Mouse (Mus musculus): ENCODE results near the gene Chic2. TPM values are rescaled to one million over a fixed set of nuclear protein-coding genes. Genes with fewer than 3 reads are reported as not detected.
A peak's percentile ranks its signal among the peaks of the same experiment; 100 is the strongest.

Chic2 gene
- 32.1 and 35.1 TPM in 2 replicates for polyA plus RNA-seq (2015; fragmentation: Nextera tagmentation; extraction: Ambion mirVana)

GRCm38 (mm10) chr5:75044310-75044904, at the start of gene Chic2:
Gene Chic2 (minus strand): TSS chr5:75044774.
- peaks cover 10% of the 10 kb centered on the region for H3K4me1 ChIP-seq
- 0 out of 2 replicates have a peak, but pooled peaks cover 4% of the 10 kb centered on the region for H3K36me3 ChIP-seq
- H3K27ac ChIP-seq (replicated peaks), result peak within 1 kb of the TSS; percentile 91
- H3K27me3 ChIP-seq, result no peaks in the 10 kb centered on the region
- under 1% methylated on average over 58 of the region's 90 CpGs for WGBS
- H3K4me3 ChIP-seq (replicated peaks), result peak within 1 kb of the TSS; percentile 93
- no peaks in the 10 kb centered on the region for H3K9me3 ChIP-seq (replicated peaks)
- peak; percentile 91 for ATAC-seq (ENCODE audit: insufficient number of reproducible peaks, low FRiP score, low TSS enrichment, low read depth)
- peak within 1 kb of the TSS; percentile 99 for H3K9ac ChIP-seq
- peak within 1 kb of the TSS; percentile 63 for H3K4me2 ChIP-seq (replicated peaks)

GRCm38 (mm10) chr5:75085906-75086305, 41.3 kb upstream of the Chic2 start:
- no peak overlapping the region for H3K27ac ChIP-seq (replicated peaks)
- no peak overlapping the region for H3K9ac ChIP-seq
- H3K27me3 ChIP-seq, result peaks cover 71% of the 10 kb centered on the region
- WGBS, result 12% methylated on average over 4 of the region's 4 CpGs
- no peak overlapping the region for H3K4me3 ChIP-seq (replicated peaks)
- H3K36me3 ChIP-seq, result no peaks in the 10 kb centered on the region
- no peak for ATAC-seq (ENCODE audit: insufficient number of reproducible peaks, low FRiP score, low TSS enrichment, low read depth)
- no peak overlapping the region for H3K4me2 ChIP-seq (replicated peaks)
- no peaks in the 10 kb centered on the region for H3K9me3 ChIP-seq (replicated peaks)
- H3K4me1 ChIP-seq, result peaks cover 12% of the 10 kb centered on the region

GRCm38 (mm10) chr5:75085521-75085875, 40.9 kb upstream of the Chic2 start:
- Histone ChIP-seq H3K4me3 (replicated peaks) (no peak overlapping the region), H3K27me3 (peaks cover 75% of the 10 kb centered on the region), H3K9ac (no peak overlapping the region), H3K27ac (replicated peaks) (no peak overlapping the region), H3K9me3 (replicated peaks) (no peaks in the 10 kb centered on the region), H3K4me1 (peaks cover 12% of the 10 kb centered on the region), H3K36me3 (no peaks in the 10 kb centered on the region), H3K4me2 (replicated peaks) (no peak overlapping the region)
- 5% methylated on average over 17 of the region's 17 CpGs for WGBS
- ATAC-seq (ENCODE audit: insufficient number of reproducible peaks, low FRiP score, low TSS enrichment, low read depth), result no peak

- Histone ChIP-seq H3K4me2 (replicated peaks) (no peak overlapping the region; the same call in 1 of the 2 replicates), H3K27me3 (peaks cover 80% of the 10 kb centered on the region), H3K9ac (no peak overlapping the region), H3K9me3 (replicated peaks) (no peaks in the 10 kb centered on the region), H3K4me1 (peaks cover 12% of the 10 kb centered on the region), H3K36me3 (no peaks in the 10 kb centered on the region), H3K4me3 (replicated peaks) (no peak overlapping the region), H3K27ac (replicated peaks) (no peak overlapping the region)
- WGBS, result 2% methylated on average over 25 of the region's 25 CpGs
- no peak for ATAC-seq (ENCODE audit: insufficient number of reproducible peaks, low FRiP score, low TSS enrichment, low read depth)
Measured at GRCm38 (mm10) chr5:75084871-75085520, 40.4 kb upstream of the Chic2 start.

GRCm38 (mm10) chr5:75084393-75084870, 39.9 kb upstream of the Chic2 start:
- WGBS, result 3% methylated on average over 8 of the region's 8 CpGs
- Histone ChIP-seq H3K36me3 (no peaks in the 10 kb centered on the region), H3K4me2 (replicated peaks) (peak overlapping the region; percentile 30; the same call in 1 of the 2 replicates), H3K9me3 (replicated peaks) (no peaks in the 10 kb centered on the region), H3K27ac (replicated peaks) (no peak overlapping the region), H3K4me3 (replicated peaks) (0 out of 2 replicates have a peak overlapping the region, but pooled peaks have one; percentile 19), H3K4me1 (peaks cover 12% of the 10 kb centered on the region), H3K27me3 (peaks cover 85% of the 10 kb centered on the region), H3K9ac (no peak overlapping the region)
- no peak for ATAC-seq (ENCODE audit: insufficient number of reproducible peaks, low FRiP score, low TSS enrichment, low read depth)

- peak overlapping the region; percentile 19; the same call in 1 of the 2 replicates for H3K4me3 ChIP-seq (replicated peaks)
- H3K4me2 ChIP-seq (replicated peaks), result peak overlapping the region; percentile 30; the same call in 1 of the 2 replicates
- H3K27me3 ChIP-seq, result peaks cover 88% of the 10 kb centered on the region
- ATAC-seq (ENCODE audit: insufficient number of reproducible peaks, low FRiP score, low TSS enrichment, low read depth), result no peak
- no peaks in the 10 kb centered on the region for H3K36me3 ChIP-seq
- no peak overlapping the region for H3K27ac ChIP-seq (replicated peaks)
- H3K9me3 ChIP-seq (replicated peaks), result no peaks in the 10 kb centered on the region
- 1% methylated on average over 27 of the region's 27 CpGs for WGBS
- peaks cover 12% of the 10 kb centered on the region for H3K4me1 ChIP-seq
- no peak overlapping the region for H3K9ac ChIP-seq
Measured at GRCm38 (mm10) chr5:75083591-75084392, 39.2 kb upstream of the Chic2 start.

- Histone ChIP-seq H3K36me3 (no peaks in the 10 kb centered on the region), H3K4me2 (replicated peaks) (no peak overlapping the region), H3K27ac (replicated peaks) (no peak overlapping the region), H3K9ac (no peak overlapping the region), H3K4me1 (peaks cover 12% of the 10 kb centered on the region), H3K4me3 (replicated peaks) (no peak overlapping the region), H3K27me3 (peaks cover 96% of the 10 kb centered on the region), H3K9me3 (replicated peaks) (no peaks in the 10 kb centered on the region)
- WGBS, result 3% methylated on average over 14 of the region's 14 CpGs
- no peak for ATAC-seq (ENCODE audit: insufficient number of reproducible peaks, low FRiP score, low TSS enrichment, low read depth)
Measured at GRCm38 (mm10) chr5:75083061-75083460, 38.5 kb upstream of the Chic2 start.

GRCm38 (mm10) chr5:75082439-75082838, 37.9 kb upstream of the Chic2 start:
- Histone ChIP-seq H3K4me3 (replicated peaks) (no peak overlapping the region), H3K27me3 (peaks cover 96% of the 10 kb centered on the region), H3K9me3 (replicated peaks) (no peaks in the 10 kb centered on the region), H3K9ac (no peak overlapping the region), H3K4me2 (replicated peaks) (no peak overlapping the region), H3K4me1 (peaks cover 12% of the 10 kb centered on the region), H3K36me3 (no peaks in the 10 kb centered on the region), H3K27ac (replicated peaks) (no peak overlapping the region)
- WGBS, result 15% methylated on average over 6 of the region's 6 CpGs
- ATAC-seq (ENCODE audit: insufficient number of reproducible peaks, low FRiP score, low TSS enrichment, low read depth), result no peak

- no peak for ATAC-seq (ENCODE audit: insufficient number of reproducible peaks, low FRiP score, low TSS enrichment, low read depth)
- Histone ChIP-seq H3K27me3 (peaks cover 97% of the 10 kb centered on the region), H3K4me2 (replicated peaks) (no peak overlapping the region), H3K4me3 (replicated peaks) (no peak overlapping the region), H3K36me3 (no peaks in the 10 kb centered on the region), H3K9me3 (replicated peaks) (no peaks in the 10 kb centered on the region), H3K9ac (no peak overlapping the region), H3K27ac (replicated peaks) (no peak overlapping the region), H3K4me1 (peaks cover 16% of the 10 kb centered on the region)
- WGBS, result 2% methylated on average over 7 of the region's 7 CpGs
Measured at GRCm38 (mm10) chr5:75079564-75079963, 35.0 kb upstream of the Chic2 start.

- Histone ChIP-seq H3K4me1 (peaks cover 11% of the 10 kb centered on the region), H3K27ac (replicated peaks) (no peak overlapping the region), H3K4me2 (replicated peaks) (no peak overlapping the region), H3K27me3 (peaks cover 97% of the 10 kb centered on the region), H3K9me3 (replicated peaks) (no peaks in the 10 kb centered on the region), H3K4me3 (replicated peaks) (no peak overlapping the region), H3K36me3 (no peaks in the 10 kb centered on the region), H3K9ac (no peak overlapping the region)
- ATAC-seq (ENCODE audit: insufficient number of reproducible peaks, low FRiP score, low TSS enrichment, low read depth), result no peak
- WGBS, result under 1% methylated on average over 19 of the region's 19 CpGs
Measured at GRCm38 (mm10) chr5:75077051-75077380, 32.4 kb upstream of the Chic2 start.

- peak overlapping the region; percentile 46 for H3K4me2 ChIP-seq (replicated peaks)
- WGBS, result 2% methylated on average over 17 of the region's 17 CpGs
Measured at GRCm38 (mm10) chr5:75076326-75077050, 31.9 kb upstream of the Chic2 start.

More at GRCm38 (mm10) chr5:75076326-75077050, 31.9 kb upstream of the Chic2 start:
- Histone ChIP-seq H3K4me1 (peaks cover 11% of the 10 kb centered on the region), H3K27ac (replicated peaks) (no peak overlapping the region), H3K9ac (no peak overlapping the region), H3K36me3 (no peaks in the 10 kb centered on the region), H3K4me3 (replicated peaks) (peak overlapping the region; percentile 27), H3K9me3 (replicated peaks) (no peaks in the 10 kb centered on the region), H3K27me3 (peaks cover 99% of the 10 kb centered on the region)
- ATAC-seq (ENCODE audit: insufficient number of reproducible peaks, low FRiP score, low TSS enrichment, low read depth), result no peak

All from embryonic facial prominence, embryonic 15.5 days (tissue).